Mouse (Mus musculus): ENCODE measurements around the gene Nrip1.

- TF ChIP-seq CTCF (IDR thresholded peaks at IDR 0.05; ENCODE audit: low read depth, low read length) (no peak), POLR2A (IDR thresholded peaks at IDR 0.05; ENCODE audit: borderline replicate concordance, low read depth, low read length) (no peak)
These were observed 66.6 kb downstream of the Nrip1 start for GRCm38 (mm10) chr16:76307039-76307438.
